Mouse (Mus musculus): ENCODE results near the gene Aes.

Gene Aes

GRCm38 (mm10) chr10:81568381-81569191 lies 9.3 kb downstream of the Aes start:
- no peak for DNase-seq (ENCODE audit: low read depth, low spot score)

- no peak for DNase-seq (ENCODE audit: low read depth, low spot score)
These were observed 10.4 kb downstream of the Aes start for GRCm38 (mm10) chr10:81569507-81570237.

GRCm38 (mm10) chr10:81570238-81570800 lies 11.0 kb downstream of the Aes start:
- no peak for DNase-seq (ENCODE audit: low read depth, low spot score)

GRCm38 (mm10) chr10:81570831-81571500 lies 11.7 kb downstream of the Aes start:
- peak; percentile 90 for DNase-seq (ENCODE audit: low read depth, low spot score)

- DNase-seq (ENCODE audit: low read depth, low spot score) = peak; percentile 98
These were observed 12.2 kb downstream of the Aes start for GRCm38 (mm10) chr10:81571501-81571876.

GRCm38 (mm10) chr10:81572133-81572671 lies 12.9 kb downstream of the Aes start:
- DNase-seq (ENCODE audit: low read depth, low spot score) = no peak

GRCm38 (mm10) chr10:81572975-81573374 lies 13.7 kb downstream of the Aes start:
- DNase-seq (ENCODE audit: low read depth, low spot score) = no peak

- no peak for DNase-seq (ENCODE audit: low read depth, low spot score)
These were observed 15.1 kb downstream of the Aes start, which contains the start of gene Tle2 for GRCm38 (mm10) chr10:81574081-81575056. Gene Tle2, plus strand, starts transcription at chr10:81574561.

GRCm38 (mm10) chr10:81575208-81575631 lies 15.9 kb downstream of the Aes start:
- DNase-seq (ENCODE audit: low read depth, low spot score) = no peak

- DNase-seq (ENCODE audit: low read depth, low spot score) = no peak
These were observed 16.4 kb downstream of the Aes start for GRCm38 (mm10) chr10:81575695-81576094.

- no peak for DNase-seq (ENCODE audit: low read depth, low spot score)
These were observed 20.7 kb downstream of the Aes start for GRCm38 (mm10) chr10:81579967-81580366.

- DNase-seq (ENCODE audit: low read depth, low spot score) = no peak
These were observed 21.3 kb downstream of the Aes start for GRCm38 (mm10) chr10:81580441-81581070.

GRCm38 (mm10) chr10:81583347-81583746 lies 24.1 kb downstream of the Aes start:
- DNase-seq (ENCODE audit: low read depth, low spot score) = no peak

GRCm38 (mm10) chr10:81588739-81589138 lies 29.5 kb downstream of the Aes start:
- no peak for DNase-seq (ENCODE audit: low read depth, low spot score)

- no peak for DNase-seq (ENCODE audit: low read depth, low spot score)
These were observed 32.6 kb downstream of the Aes start for GRCm38 (mm10) chr10:81591846-81592245.

- DNase-seq (ENCODE audit: low read depth, low spot score) = no peak
These were observed 33.3 kb downstream of the Aes start for GRCm38 (mm10) chr10:81592631-81593030.

- no peak for DNase-seq (ENCODE audit: low read depth, low spot score)
These were observed 33.9 kb downstream of the Aes start for GRCm38 (mm10) chr10:81593223-81593622.

- DNase-seq (ENCODE audit: low read depth, low spot score) = no peak
These were observed 34.6 kb downstream of the Aes start for GRCm38 (mm10) chr10:81593935-81594334.

- DNase-seq (ENCODE audit: low read depth, low spot score) = no peak
These were observed 36.3 kb downstream of the Aes start for GRCm38 (mm10) chr10:81595599-81595998.

- DNase-seq (ENCODE audit: low read depth, low spot score) = no peak
These were observed 37.3 kb downstream of the Aes start for GRCm38 (mm10) chr10:81596611-81597010.
